Mouse (Mus musculus): ENCODE data around the gene Cited2.

The Cited2 gene

GRCm38 (mm10) chr10:17723871-17724741 lies 1.1 kb downstream of the Cited2 start:
- peak; percentile 36 for DNase-seq (ENCODE audit: low read depth, low spot score)

GRCm38 (mm10) chr10:17725037-17725584 lies 2.1 kb downstream of the Cited2 start:
- DNase-seq (ENCODE audit: low read depth, low spot score) = no peak

DNA sequence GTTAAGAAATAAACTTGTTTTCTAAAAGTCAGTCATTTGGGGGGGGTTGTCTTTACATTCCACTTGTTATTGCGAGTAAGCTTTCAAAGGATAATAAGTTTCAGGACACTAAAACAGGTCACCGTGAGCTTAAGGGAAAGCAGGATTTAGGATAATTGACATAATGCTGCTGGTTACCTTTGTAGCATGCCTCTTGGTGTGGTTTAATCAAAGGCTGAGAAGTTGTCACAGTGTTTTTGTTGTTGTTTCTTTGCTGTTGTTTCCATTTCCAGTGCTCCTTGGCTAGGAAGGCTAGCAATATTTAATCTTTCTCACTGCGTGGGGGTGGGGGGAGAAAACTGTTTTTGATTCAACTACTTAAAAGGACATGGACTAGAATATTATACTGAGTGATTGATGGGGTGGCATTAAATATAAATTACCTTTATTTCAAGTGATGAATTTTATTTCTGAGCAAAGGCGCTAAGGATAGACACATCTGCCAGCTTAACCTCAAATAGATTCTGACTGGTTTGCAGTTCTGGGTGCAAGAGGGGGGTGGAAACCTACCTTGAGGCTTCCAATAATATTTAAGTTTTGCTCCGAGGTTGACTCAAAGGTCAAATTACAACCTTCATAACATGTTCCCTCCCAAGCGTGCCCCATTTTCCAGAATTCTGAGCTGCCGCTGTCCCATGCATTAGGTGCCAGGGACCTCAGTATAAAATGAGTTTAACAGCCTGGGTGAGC lies 2.8 kb downstream of the Cited2 start:
- no peak for DNase-seq (ENCODE audit: low read depth, low spot score)

- DNase-seq (ENCODE audit: low read depth, low spot score) = no peak
Measured at GRCm38 (mm10) chr10:17726373-17726720, 3.3 kb downstream of the Cited2 start.

DNA sequence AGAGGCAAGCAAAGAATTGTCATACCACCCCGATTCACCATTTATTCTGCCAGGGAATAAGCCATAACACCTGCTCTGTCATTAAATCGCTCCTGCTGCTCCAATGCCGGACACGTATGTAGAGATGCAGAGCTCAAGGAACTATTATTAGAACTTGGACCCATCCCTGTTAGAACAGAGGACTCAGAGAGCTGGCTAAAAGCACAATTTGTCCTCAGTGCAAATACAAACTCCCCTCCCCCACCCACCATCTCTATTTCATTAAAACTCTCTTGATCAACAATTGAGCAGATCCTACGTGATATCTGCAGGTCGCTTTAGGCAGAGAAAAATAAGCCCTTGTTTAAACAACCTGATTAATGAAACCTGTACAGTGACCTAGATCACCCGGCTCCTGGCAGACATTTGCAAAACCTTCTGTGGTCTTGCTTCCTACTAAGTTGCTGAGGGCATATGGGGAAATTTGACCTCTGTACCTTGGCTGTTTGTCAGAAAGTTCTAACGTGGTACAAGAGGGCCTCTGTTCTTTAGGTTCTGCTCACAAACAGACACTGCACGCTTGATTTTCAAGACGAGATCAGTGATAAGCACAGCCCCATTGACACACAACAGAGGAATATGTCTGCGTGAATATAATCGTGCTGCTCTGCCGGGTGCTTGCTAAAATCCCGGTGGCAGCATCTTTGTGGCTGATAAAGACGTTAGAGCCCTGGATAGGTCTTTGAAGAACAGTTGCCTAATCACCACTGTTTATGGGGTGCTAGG lies 4.3 kb downstream of the Cited2 start:
- DNase-seq (ENCODE audit: low read depth, low spot score) = no peak

DNA sequence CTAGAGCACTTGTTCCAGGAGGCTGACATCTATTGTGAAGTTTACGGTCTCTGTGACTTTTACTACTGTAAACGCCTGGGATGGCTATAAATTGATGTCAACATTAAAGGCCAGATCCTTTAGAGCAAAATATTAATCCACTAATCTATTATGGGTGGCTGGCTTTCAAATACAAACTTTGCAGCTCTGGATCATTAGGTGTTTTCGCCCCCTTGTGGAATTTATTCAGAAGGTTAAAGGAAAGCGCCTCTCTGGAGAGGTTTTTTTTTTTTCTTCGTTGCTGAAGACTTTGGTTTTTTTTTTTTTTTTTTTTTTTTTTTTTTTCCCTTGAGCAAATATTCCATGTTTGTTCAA lies 4.9 kb downstream of the Cited2 start:
- DNase-seq (ENCODE audit: low read depth, low spot score) = peak; percentile 28

- no peak for DNase-seq (ENCODE audit: low read depth, low spot score)
Measured at GRCm38 (mm10) chr10:17728711-17729110, 5.7 kb downstream of the Cited2 start.

- DNase-seq (ENCODE audit: low read depth, low spot score) = no peak
Measured at GRCm38 (mm10) chr10:17729476-17729875, 6.5 kb downstream of the Cited2 start.

GRCm38 (mm10) chr10:17733057-17733456 lies 10.0 kb downstream of the Cited2 start:
- DNase-seq (ENCODE audit: low read depth, low spot score) = peak; percentile 78

DNA sequence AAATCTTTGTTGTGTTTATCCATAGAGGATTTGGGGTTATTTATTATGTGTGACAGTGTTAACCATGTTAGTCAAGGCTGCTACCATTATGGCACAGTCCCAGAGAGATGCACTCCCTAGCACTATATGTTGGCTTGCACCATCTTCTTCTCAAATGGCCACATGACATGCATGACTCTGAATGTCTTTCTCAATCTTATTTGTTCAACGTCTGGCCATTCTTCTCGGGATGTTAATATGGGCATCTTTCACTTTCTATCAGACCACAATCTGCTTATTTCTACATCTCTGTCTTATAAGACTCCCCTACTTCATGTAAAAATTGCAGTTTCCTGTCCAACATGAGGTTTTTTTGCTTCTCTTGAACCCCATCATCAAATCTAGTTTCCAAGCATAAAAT lies 19.6 kb downstream of the Cited2 start:
- DNase-seq (ENCODE audit: low read depth, low spot score) = no peak

- no peak for DNase-seq (ENCODE audit: low read depth, low spot score)
Measured at GRCm38 (mm10) chr10:17752478-17752877, 29.5 kb downstream of the Cited2 start.

GRCm38 (mm10) chr10:17759772-17760171 lies 36.8 kb downstream of the Cited2 start:
- DNase-seq (ENCODE audit: low read depth, low spot score) = no peak

DNA sequence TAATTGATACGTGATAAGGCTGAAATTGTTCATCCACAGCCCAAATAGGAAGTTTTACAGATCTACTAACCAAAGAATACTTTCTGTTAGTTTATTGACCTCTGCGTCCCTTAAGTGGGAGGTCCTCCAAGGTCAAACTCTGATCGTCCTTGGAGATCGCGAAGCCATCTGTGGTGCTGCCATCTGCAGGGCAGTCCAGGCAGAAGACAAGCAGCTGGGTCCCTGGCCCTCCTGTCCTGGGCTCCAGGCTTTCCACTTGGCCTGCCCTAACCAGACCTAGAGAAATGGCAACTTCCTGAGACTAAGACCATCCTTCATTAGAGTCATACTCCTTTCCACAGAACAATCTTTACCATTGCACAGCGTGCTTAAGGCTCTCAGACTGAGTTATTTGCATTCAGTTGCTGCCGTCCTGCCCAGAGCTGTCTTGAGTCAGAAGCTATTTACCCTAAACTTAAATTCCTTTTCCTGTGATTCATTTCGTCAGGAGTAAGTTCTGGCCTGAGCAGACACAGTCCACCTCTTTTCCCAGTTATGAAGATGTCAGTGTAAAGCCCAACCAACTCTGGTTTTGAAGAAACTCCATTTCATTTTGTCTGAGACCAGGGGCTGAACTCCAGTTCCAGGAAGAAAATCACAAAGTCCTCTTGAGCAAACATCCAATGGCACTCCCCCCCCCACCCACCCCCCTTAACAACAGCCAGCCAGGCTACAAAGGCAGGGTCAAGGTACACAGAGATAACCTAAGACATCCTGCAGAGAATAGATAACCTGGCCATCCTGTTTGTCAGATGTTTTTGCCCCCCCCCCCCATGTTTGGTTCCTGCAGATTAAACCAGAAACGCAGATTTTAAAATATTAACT lies 38.0 kb downstream of the Cited2 start:
- peak; percentile 45 for DNase-seq (ENCODE audit: low read depth, low spot score)

DNA sequence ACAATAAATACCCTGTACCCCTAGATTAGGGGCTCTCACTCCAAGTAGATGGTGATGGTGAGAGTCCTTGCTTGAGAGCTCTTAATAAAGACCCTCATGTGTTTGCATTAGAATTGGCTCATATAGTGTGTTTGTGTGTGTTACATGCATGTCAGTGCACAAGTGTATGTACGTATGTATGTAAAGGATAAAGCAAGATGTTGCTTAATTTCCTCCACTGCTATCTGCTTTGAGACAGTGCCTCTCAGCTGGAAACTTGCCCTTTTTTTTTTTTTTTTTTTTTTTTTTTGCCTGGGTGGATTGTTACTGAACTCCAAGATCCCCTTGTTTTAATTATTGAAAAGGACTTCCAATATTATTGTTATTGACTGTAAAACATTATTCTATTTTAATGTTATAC lies 38.6 kb downstream of the Cited2 start:
- no peak for DNase-seq (ENCODE audit: low read depth, low spot score)

DNA sequence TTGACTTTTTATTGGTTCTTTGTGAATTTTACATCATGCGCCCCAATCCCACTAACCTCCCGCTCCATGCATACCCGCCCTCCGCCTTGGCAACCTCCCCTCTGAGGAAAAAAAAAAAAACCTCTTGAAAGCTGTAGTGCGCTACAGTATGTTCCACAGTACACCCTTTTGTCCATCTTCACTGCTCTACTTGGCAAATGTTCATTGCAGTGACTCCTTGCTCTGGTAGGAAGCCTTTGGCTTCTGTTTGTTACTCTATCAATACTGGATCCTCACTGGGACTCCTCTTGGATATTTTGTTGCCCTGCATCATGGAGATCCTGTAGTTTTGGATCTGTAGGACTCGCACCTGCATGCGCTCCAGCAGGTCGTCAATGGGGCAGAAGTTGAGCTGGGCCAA lies 39.9 kb downstream of the Cited2 start:
- DNase-seq (ENCODE audit: low read depth, low spot score) = no peak

- no peak for DNase-seq (ENCODE audit: low read depth, low spot score)
Measured at GRCm38 (mm10) chr10:17769856-17770255, 46.8 kb downstream of the Cited2 start.

GRCm38 (mm10) chr10:17772364-17772763 lies 49.3 kb downstream of the Cited2 start:
- no peak for DNase-seq (ENCODE audit: low read depth, low spot score)

DNA sequence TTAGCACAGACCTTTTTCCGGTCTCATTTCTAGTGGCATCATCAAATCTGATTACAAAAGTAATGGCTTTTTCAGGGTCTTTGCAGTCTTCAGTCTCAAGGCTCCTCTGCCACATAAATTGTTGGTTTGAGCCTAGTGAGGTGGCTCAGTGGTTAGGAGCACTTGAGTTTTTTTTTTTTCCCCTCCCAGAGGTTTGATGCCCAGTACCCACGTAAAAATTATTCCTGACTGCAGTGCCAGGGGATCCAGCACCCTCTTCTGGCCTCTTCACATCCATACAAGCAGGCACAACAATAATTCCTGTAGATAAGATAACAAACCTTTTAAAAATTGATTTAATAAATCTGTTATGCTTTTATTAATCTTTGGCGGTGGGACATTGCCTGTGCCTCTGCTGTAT lies 51.3 kb downstream of the Cited2 start:
- DNase-seq (ENCODE audit: low read depth, low spot score) = no peak

DNA sequence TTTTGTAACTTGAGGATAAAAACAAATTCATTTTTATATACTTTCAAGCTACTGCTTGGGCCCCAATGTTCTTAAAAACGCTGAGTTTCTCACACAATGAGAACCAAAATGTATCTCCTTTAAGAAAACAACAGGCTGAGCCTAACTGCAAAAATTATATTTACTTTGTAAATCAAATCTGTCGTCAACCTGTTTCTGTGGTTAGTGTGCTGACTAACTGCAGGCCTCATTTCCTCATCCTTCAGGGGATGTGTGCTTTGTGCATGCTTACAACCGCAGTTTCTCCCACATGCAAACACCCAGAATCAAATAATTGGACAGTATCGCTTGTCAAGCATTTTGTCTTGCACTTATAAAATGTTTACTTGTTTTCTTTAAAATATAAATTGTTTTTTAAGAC lies 52.1 kb downstream of the Cited2 start:
- DNase-seq (ENCODE audit: low read depth, low spot score) = no peak

Data from ES-CJ7 (cell line).